Mouse (Mus musculus) cerebellum, adult 2 months (tissue): ENCODE measurements around the gene Zfc3h1.

Experiments
- CTCF ChIP-seq: fragments of 200-500 bp; IDR thresholded peaks from 2 replicates; pipeline ENCODE4 v1.5.1; 2011; ENCODE audit warnings: low read depth, mild to moderate bottlenecking, control low read depth, low read length, moderate library complexity, borderline replicate concordance; ENCODE audit not compliant: insufficient read depth
- POLR2A ChIP-seq: fragments of 200-500 bp; IDR thresholded peaks from 2 replicates; pipeline ENCODE4 v1.6.1; 2011; ENCODE audit warnings: low read length, control low read depth, borderline replicate concordance; ENCODE audit not compliant: insufficient read depth

- TF ChIP-seq CTCF, result no peak
- TF ChIP-seq POLR2A, result no peak
Measured at GRCm38 (mm10) chr10:115349509-115349908, 35.2 kb upstream of the Zfc3h1 start.
